Comparison of ENCODE assay signal across 9 mouse cellular contexts in the genomic region with DNA sequence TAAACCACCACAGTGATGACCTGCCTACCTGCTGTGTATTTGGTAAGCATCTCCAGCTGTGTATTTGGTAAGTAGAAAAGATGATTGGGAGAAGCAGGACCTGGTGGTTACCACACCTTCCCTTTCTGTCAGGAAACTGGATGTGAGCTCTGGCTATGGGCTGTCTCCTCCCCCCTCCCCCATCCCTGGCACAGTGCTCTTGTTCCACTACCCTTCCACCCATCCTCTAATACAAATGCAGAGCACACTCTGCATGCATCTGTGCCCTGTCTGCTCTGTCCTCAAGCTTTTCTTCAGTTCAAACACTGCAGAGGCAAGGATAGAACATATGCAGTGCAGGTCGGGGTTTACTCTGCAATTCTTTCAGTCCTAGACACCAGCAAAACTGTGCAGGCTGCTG. TPM values are rescaled to one million over a fixed set of nuclear protein-coding genes. Genes with fewer than 3 reads are reported as not detected.
DNase-seq lines count a peak whose midpoint lies in the region; ATAC-seq and TF ChIP-seq lines count a peak whose summit lies in the region.
"Had no signal": no experiment of that assay in that cellular context is flagged by ENCODE, and none has a peak within 500 bp of the region (broad histone marks: within the 10 kb centered on the region; RNA-seq: fewer than 3 reads in every experiment).

No protein-coding gene starts in this region.

- H3K27me3 ChIP-seq in intestine, embryonic 15.5 days (replicated peaks), result no peaks in the 10 kb centered on the region
- H3K27me3 ChIP-seq in neural tube, embryonic 14.5 days (ENCODE audit: control insufficient read depth, insufficient read depth, low read length), result no peaks in the 10 kb centered on the region

- peak overlapping the region; percentile 24 for H3K4me3 ChIP-seq in lung, adult 2 months (replicated peaks; ENCODE audit: extremely low read depth, low read depth, low read length)
- peak overlapping the region; percentile 28 for H3K4me3 ChIP-seq in intestine, embryonic 15.5 days (replicated peaks)
- no peak overlapping the region for H3K4me3 ChIP-seq in neural tube, embryonic 14.5 days (ENCODE audit: low read depth, low read length)

- peak overlapping the region; percentile 61 for H3K4me2 ChIP-seq in intestine, embryonic 15.5 days (replicated peaks)
- no peak overlapping the region for H3K4me2 ChIP-seq in neural tube, embryonic 14.5 days (ENCODE audit: low read depth, low read length)

- H3K4me1 ChIP-seq in lung, adult 2 months (ENCODE audit: control insufficient read depth, insufficient read depth, low read length), result peaks cover 11% of the 10 kb centered on the region
- peaks cover 29% of the 10 kb centered on the region for H3K4me1 ChIP-seq in intestine, embryonic 15.5 days (replicated peaks)
- no peaks in the 10 kb centered on the region for H3K4me1 ChIP-seq in neural tube, embryonic 14.5 days (ENCODE audit: control insufficient read depth, insufficient read depth, low read length)

- H3K27ac ChIP-seq in intestine, embryonic 15.5 days, result peak overlapping the region; percentile 88
- peak overlapping the region; percentile 48; the same call in 1 of the 2 replicates for H3K27ac ChIP-seq in neural tube, embryonic 14.5 days (ENCODE audit: low read depth, low read length)

- ATAC-seq in intestine, embryonic 15.5 days, result 0 out of 2 replicates have a peak, but pooled peaks have one; percentile 1
- no peak; the same call in 1 of the 2 replicates for ATAC-seq in neural tube, embryonic 14.5 days (ENCODE audit: low read depth)

- TF ChIP-seq POLR2A in lung, adult 2 months (IDR thresholded peaks at IDR 0.05; ENCODE audit: borderline replicate concordance, extremely low read depth, low read depth, low read length), result no peak

- H3K9ac ChIP-seq in intestine, embryonic 15.5 days, result peak overlapping the region; percentile 20; the same call in 1 of the 2 replicates
- no peak overlapping the region for H3K9ac ChIP-seq in neural tube, embryonic 14.5 days (replicated peaks; ENCODE audit: low read depth, low read length)

- no peaks in the 10 kb centered on the region for H3K9me3 ChIP-seq in intestine, embryonic 15.5 days
- no peaks in the 10 kb centered on the region for H3K9me3 ChIP-seq in neural tube, embryonic 14.5 days (ENCODE audit: control insufficient read depth, low read length)

- WGBS in lung, adult 2 months, result 21% methylated on average over 1 of the region's 1 CpGs
- WGBS in intestine, embryonic 15.5 days, result 37% methylated on average over 1 of the region's 1 CpGs
- 36% methylated on average over 1 of the region's 1 CpGs for WGBS in neural tube, embryonic 14.5 days

- H3K36me3 ChIP-seq in intestine, embryonic 15.5 days, result no peaks in the 10 kb centered on the region
- H3K36me3 ChIP-seq in neural tube, embryonic 14.5 days (ENCODE audit: control insufficient read depth, insufficient read depth, low read length), result no peaks in the 10 kb centered on the region

- DNase-seq in adrenal gland, postnatal 10 days, result peak; percentile 25
- no peak for DNase-seq in adrenal gland, adult (ENCODE audit: inconsistent age in 2 of 2, low spot score in 1 of 2)
- DNase-seq in lung, adult 2 months, result no peak
- DNase-seq in lung, postnatal 25 days (ENCODE audit: low spot score), result no peak
- DNase-seq in frontal cortex, postnatal 25 days (ENCODE audit: low spot score in 2 of 2), result no peak
- DNase-seq in ovary, postnatal 36 days (ENCODE audit: low spot score), result no peak

- no peak for TF ChIP-seq CTCF in lung, adult 2 months (IDR thresholded peaks at IDR 0.05; ENCODE audit: insufficient read depth, low read length)

RNA-seq across cellular contexts. Expression of gene Fam3b, which starts 19.8 kb away (rescaled TPM):
- under 1 TPM in 1 of 2 experiments, not detected in 1; 0.36 TPM for total RNA-seq in adrenal gland, postnatal 10 days (2021)
- polyA plus RNA-seq in lung, adult 2 months (2012; rRNA removed), result 0.32 and 0.41 TPM in 2 replicates
- 0.85 and 1.3 TPM in 2 replicates for polyA plus RNA-seq in intestine, embryonic 15.5 days (2015; fragmentation: Nextera tagmentation; extraction: Ambion mirVana)
- polyA plus RNA-seq in neural tube, embryonic 14.5 days (2014; fragmentation: Nextera tagmentation; extraction: Ambion mirVana), result not detected in 2 replicates
- polyA plus RNA-seq: neural tube, embryonic 11.5 days had no signal
